Mouse (Mus musculus) kidney, adult 2 months (tissue): ENCODE results near the gene Catsperz.

Source experiments
- CTCF ChIP-seq: fragments of 200-500 bp; conservative IDR thresholded peaks from 2 replicates; pipeline ENCODE4 v1.5.1; 2011; ENCODE audit warnings: low read depth, mild to moderate bottlenecking, control low read depth, low read length, moderate library complexity, mixed read lengths; ENCODE audit not compliant: insufficient read depth, insufficient read length
- POLR2A ChIP-seq: fragments of 200-500 bp; IDR thresholded peaks from one replicate; pipeline ENCODE4 v1.6.1; 2011; ENCODE audit warnings: low read depth, low read length, control low read depth

DNA sequence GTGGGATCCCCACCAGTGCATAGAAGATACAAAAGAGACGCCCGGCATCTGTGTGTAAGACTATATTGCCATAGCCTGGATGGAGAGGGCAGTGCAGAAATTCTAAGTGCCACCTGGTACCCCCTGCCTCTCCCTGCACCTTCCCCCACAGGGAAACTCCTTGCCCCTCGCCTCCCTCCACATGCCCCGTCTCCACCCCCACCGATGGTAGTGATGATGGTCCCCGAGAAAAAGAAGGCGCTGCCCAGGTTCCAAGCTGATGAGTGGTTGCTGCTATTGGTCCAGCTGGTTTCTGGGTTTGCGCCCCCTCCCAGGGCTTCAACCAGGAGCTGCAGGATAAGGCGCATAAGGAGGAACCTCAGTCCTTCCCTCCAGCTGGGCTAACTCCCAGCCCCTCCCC, 2.9 kb upstream of the Catsperz start:
- TF ChIP-seq POLR2A (no peak), CTCF (no peak)
